Mouse (Mus musculus) lung, postnatal 0 days (tissue): ENCODE results near the gene Btbd2.

Experiments used
- CTCF ChIP-seq: IDR thresholded peaks from 2 replicates; pipeline ENCODE4 v1.5.1; 2016; ENCODE audit warnings: antibody characterized with exemption, mild to moderate bottlenecking
- EP300 ChIP-seq: IDR thresholded peaks from 2 replicates; pipeline ENCODE4 v1.6.1; 2016; ENCODE audit warnings: antibody characterized with exemption, mild to moderate bottlenecking, control low read depth

- TF ChIP-seq CTCF (no peak), EP300 (no peak)
Measured at GRCm38 (mm10) chr10:80621690-80621939, 35.3 kb downstream of the Btbd2 start.
